Mouse (Mus musculus): ENCODE results near the gene Rpl39l. TPM values are rescaled to one million over a fixed set of nuclear protein-coding genes. Genes with fewer than 3 reads are reported as not detected.

Gene Rpl39l
- polyA plus RNA-seq (2014; fragmentation: Nextera tagmentation; extraction: Ambion mirVana), result 1.7 TPM in 2 replicates

GRCm38 (mm10) chr16:10170005-10170404 lies at the start of gene Rpl39l:
TSS of gene Rpl39l (plus strand) at chr16:10170226.
- H3K9me3 ChIP-seq (ENCODE audit: control insufficient read depth, low read length), result no peaks in the 10 kb centered on the region
- no peak within 1 kb of the TSS for H3K9ac ChIP-seq (ENCODE audit: low read depth, low read length)
- no peaks in the 10 kb centered on the region for H3K27me3 ChIP-seq (replicated peaks; ENCODE audit: control insufficient read depth, insufficient read depth, low read length)
- H3K36me3 ChIP-seq (ENCODE audit: control insufficient read depth, insufficient read depth, low read length), result no peaks in the 10 kb centered on the region
- no peak for DNase-seq (ENCODE audit: low spot score)
- H3K4me3 ChIP-seq (ENCODE audit: low read depth, low read length), result no peak within 1 kb of the TSS
- H3K4me1 ChIP-seq (replicated peaks; ENCODE audit: control insufficient read depth, insufficient read depth, low read length), result no peaks in the 10 kb centered on the region
- no peak for ATAC-seq (replicated peaks; ENCODE audit: low FRiP score)
- WGBS, result 84% methylated on average over 22 of the region's 22 CpGs
- no peak within 1 kb of the TSS for H3K27ac ChIP-seq (ENCODE audit: low read depth, low read length)
- H3K4me2 ChIP-seq, result no peak within 1 kb of the TSS

GRCm38 (mm10) chr16:10127586-10127985 lies 42.4 kb upstream of the Rpl39l start:
- 79% methylated on average over 1 of the region's 1 CpGs for WGBS
- H3K27me3 ChIP-seq (replicated peaks; ENCODE audit: control insufficient read depth, insufficient read depth, low read length), result no peaks in the 10 kb centered on the region
- no peak overlapping the region for H3K4me3 ChIP-seq (ENCODE audit: low read depth, low read length)
- H3K9me3 ChIP-seq (ENCODE audit: control insufficient read depth, low read length), result peaks cover 2% of the 10 kb centered on the region; the same call in 1 of the 2 replicates
- H3K4me2 ChIP-seq, result no peak overlapping the region
- H3K9ac ChIP-seq (ENCODE audit: low read depth, low read length), result no peak overlapping the region
- H3K4me1 ChIP-seq (replicated peaks; ENCODE audit: control insufficient read depth, insufficient read depth, low read length), result no peaks in the 10 kb centered on the region
- DNase-seq (ENCODE audit: low spot score), result no peak
- no peak overlapping the region for H3K27ac ChIP-seq (ENCODE audit: low read depth, low read length)
- no peak for ATAC-seq (replicated peaks; ENCODE audit: low FRiP score)
- no peaks in the 10 kb centered on the region for H3K36me3 ChIP-seq (ENCODE audit: control insufficient read depth, insufficient read depth, low read length)

GRCm38 (mm10) chr16:10129052-10129911 lies 40.7 kb upstream of the Rpl39l start:
- 61% methylated on average over 2 of the region's 2 CpGs for WGBS

GRCm38 (mm10) chr16:10143166-10143565 lies 26.9 kb upstream of the Rpl39l start:
- H3K27me3 ChIP-seq (replicated peaks; ENCODE audit: control insufficient read depth, insufficient read depth, low read length), result no peaks in the 10 kb centered on the region
- no peak overlapping the region for H3K4me3 ChIP-seq (ENCODE audit: low read depth, low read length)
- no peak overlapping the region for H3K27ac ChIP-seq (ENCODE audit: low read depth, low read length)
- no peaks in the 10 kb centered on the region for H3K36me3 ChIP-seq (ENCODE audit: control insufficient read depth, insufficient read depth, low read length)
- H3K9me3 ChIP-seq (ENCODE audit: control insufficient read depth, low read length), result no peaks in the 10 kb centered on the region
- H3K9ac ChIP-seq (ENCODE audit: low read depth, low read length), result no peak overlapping the region
- no peak for ATAC-seq (replicated peaks; ENCODE audit: low FRiP score)
- no peak overlapping the region for H3K4me2 ChIP-seq
- WGBS, result 38% methylated on average over 2 of the region's 2 CpGs
- DNase-seq (ENCODE audit: low spot score), result no peak
- no peaks in the 10 kb centered on the region for H3K4me1 ChIP-seq (replicated peaks; ENCODE audit: control insufficient read depth, insufficient read depth, low read length)

More at GRCm38 (mm10) chr16:10129052-10129911, 40.7 kb upstream of the Rpl39l start:
- Histone ChIP-seq H3K27me3 (replicated peaks; ENCODE audit: control insufficient read depth, insufficient read depth, low read length) (no peaks in the 10 kb centered on the region), H3K4me1 (replicated peaks; ENCODE audit: control insufficient read depth, insufficient read depth, low read length) (no peaks in the 10 kb centered on the region), H3K9me3 (ENCODE audit: control insufficient read depth, low read length) (no peaks in the 10 kb centered on the region), H3K9ac (ENCODE audit: low read depth, low read length) (no peak overlapping the region), H3K27ac (ENCODE audit: low read depth, low read length) (no peak overlapping the region), H3K4me3 (ENCODE audit: low read depth, low read length) (no peak overlapping the region), H3K36me3 (ENCODE audit: control insufficient read depth, insufficient read depth, low read length) (no peaks in the 10 kb centered on the region), H3K4me2 (no peak overlapping the region)
- ATAC-seq (replicated peaks; ENCODE audit: low FRiP score), result no peak
- DNase-seq (ENCODE audit: low spot score), result no peak

- Histone ChIP-seq H3K9ac (ENCODE audit: low read depth, low read length) (no peak overlapping the region), H3K9me3 (ENCODE audit: control insufficient read depth, low read length) (no peaks in the 10 kb centered on the region), H3K4me1 (replicated peaks; ENCODE audit: control insufficient read depth, insufficient read depth, low read length) (no peaks in the 10 kb centered on the region), H3K27me3 (replicated peaks; ENCODE audit: control insufficient read depth, insufficient read depth, low read length) (no peaks in the 10 kb centered on the region), H3K36me3 (ENCODE audit: control insufficient read depth, insufficient read depth, low read length) (no peaks in the 10 kb centered on the region), H3K4me3 (ENCODE audit: low read depth, low read length) (no peak overlapping the region), H3K4me2 (no peak overlapping the region), H3K27ac (ENCODE audit: low read depth, low read length) (no peak overlapping the region)
- 87% methylated on average over 5 of the region's 5 CpGs for WGBS
- ATAC-seq (replicated peaks; ENCODE audit: low FRiP score), result no peak
- DNase-seq (ENCODE audit: low spot score), result no peak
These were observed 22.6 kb upstream of the Rpl39l start for GRCm38 (mm10) chr16:10147401-10147800.

DNA sequence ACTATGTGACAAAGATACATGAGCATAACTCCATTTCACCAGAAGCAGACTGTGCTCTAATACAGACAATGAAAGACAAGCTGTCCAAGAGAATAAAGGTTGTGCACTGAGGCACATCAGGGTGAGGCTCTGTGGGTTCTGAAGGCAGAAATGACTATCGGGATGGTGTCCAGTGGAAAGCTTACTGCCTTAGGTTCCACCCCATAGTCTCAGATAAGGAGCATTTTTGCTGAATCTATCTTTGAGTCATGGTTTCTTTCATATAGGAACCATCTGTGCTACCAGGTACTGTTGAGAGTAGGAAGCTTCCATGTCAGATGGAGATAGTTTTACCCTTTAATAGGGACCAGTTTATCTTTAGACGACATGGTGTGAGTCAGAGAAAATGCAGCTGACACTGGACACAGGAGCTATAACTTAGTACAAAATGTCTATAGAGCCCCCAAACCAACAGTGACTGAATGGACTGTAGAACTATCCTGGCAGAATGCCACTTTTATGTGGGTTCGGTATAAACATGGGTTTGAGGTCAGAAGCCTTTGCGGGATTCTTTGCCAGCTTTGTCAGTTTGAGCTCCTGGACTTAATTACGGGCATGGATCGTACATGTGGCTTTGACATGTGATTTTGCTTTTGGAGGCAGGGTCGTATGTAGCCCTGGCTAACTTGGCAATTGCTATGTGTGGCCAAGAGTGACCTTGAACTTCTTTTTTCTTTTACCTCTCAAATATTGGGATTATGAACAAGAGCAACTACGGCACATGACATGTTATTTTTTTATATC lies 712 bp upstream of the Rpl39l start:
- Histone ChIP-seq H3K4me2 (no peak overlapping the region), H3K27me3 (replicated peaks; ENCODE audit: control insufficient read depth, insufficient read depth, low read length) (no peaks in the 10 kb centered on the region), H3K9me3 (ENCODE audit: control insufficient read depth, low read length) (no peaks in the 10 kb centered on the region), H3K27ac (ENCODE audit: low read depth, low read length) (no peak overlapping the region), H3K9ac (ENCODE audit: low read depth, low read length) (no peak overlapping the region), H3K4me1 (replicated peaks; ENCODE audit: control insufficient read depth, insufficient read depth, low read length) (no peaks in the 10 kb centered on the region), H3K4me3 (ENCODE audit: low read depth, low read length) (no peak overlapping the region), H3K36me3 (ENCODE audit: control insufficient read depth, insufficient read depth, low read length) (no peaks in the 10 kb centered on the region)
- DNase-seq (ENCODE audit: low spot score), result no peak
- 90% methylated on average over 8 of the region's 8 CpGs for WGBS
- ATAC-seq (replicated peaks; ENCODE audit: low FRiP score), result no peak

- Histone ChIP-seq H3K4me3 (ENCODE audit: low read depth, low read length) (no peak overlapping the region), H3K36me3 (ENCODE audit: control insufficient read depth, insufficient read depth, low read length) (no peaks in the 10 kb centered on the region), H3K9ac (ENCODE audit: low read depth, low read length) (no peak overlapping the region), H3K27me3 (replicated peaks; ENCODE audit: control insufficient read depth, insufficient read depth, low read length) (no peaks in the 10 kb centered on the region), H3K27ac (ENCODE audit: low read depth, low read length) (no peak overlapping the region), H3K4me1 (replicated peaks; ENCODE audit: control insufficient read depth, insufficient read depth, low read length) (no peaks in the 10 kb centered on the region), H3K4me2 (no peak overlapping the region), H3K9me3 (ENCODE audit: control insufficient read depth, low read length) (no peaks in the 10 kb centered on the region)
- no peak for DNase-seq (ENCODE audit: low spot score)
- 80% methylated on average over 4 of the region's 4 CpGs for WGBS
- no peak for ATAC-seq (replicated peaks; ENCODE audit: low FRiP score)
These were observed 1.2 kb downstream of the Rpl39l start for GRCm38 (mm10) chr16:10171276-10171675.

GRCm38 (mm10) chr16:10172179-10172820 lies 2.3 kb downstream of the Rpl39l start:
- Histone ChIP-seq H3K36me3 (ENCODE audit: control insufficient read depth, insufficient read depth, low read length) (no peaks in the 10 kb centered on the region), H3K4me1 (replicated peaks; ENCODE audit: control insufficient read depth, insufficient read depth, low read length) (no peaks in the 10 kb centered on the region), H3K27me3 (replicated peaks; ENCODE audit: control insufficient read depth, insufficient read depth, low read length) (no peaks in the 10 kb centered on the region), H3K4me3 (ENCODE audit: low read depth, low read length) (no peak overlapping the region), H3K4me2 (no peak overlapping the region), H3K27ac (ENCODE audit: low read depth, low read length) (no peak overlapping the region), H3K9me3 (ENCODE audit: control insufficient read depth, low read length) (no peaks in the 10 kb centered on the region), H3K9ac (ENCODE audit: low read depth, low read length) (no peak overlapping the region)
- DNase-seq (ENCODE audit: low spot score) (no peak), ATAC-seq (replicated peaks; ENCODE audit: low FRiP score) (no peak)
- WGBS, result 72% methylated on average over 3 of the region's 3 CpGs

All from liver, embryonic 11.5 days (tissue).